12 mouse cellular contexts compared by ENCODE assay signal in the genomic region with DNA sequence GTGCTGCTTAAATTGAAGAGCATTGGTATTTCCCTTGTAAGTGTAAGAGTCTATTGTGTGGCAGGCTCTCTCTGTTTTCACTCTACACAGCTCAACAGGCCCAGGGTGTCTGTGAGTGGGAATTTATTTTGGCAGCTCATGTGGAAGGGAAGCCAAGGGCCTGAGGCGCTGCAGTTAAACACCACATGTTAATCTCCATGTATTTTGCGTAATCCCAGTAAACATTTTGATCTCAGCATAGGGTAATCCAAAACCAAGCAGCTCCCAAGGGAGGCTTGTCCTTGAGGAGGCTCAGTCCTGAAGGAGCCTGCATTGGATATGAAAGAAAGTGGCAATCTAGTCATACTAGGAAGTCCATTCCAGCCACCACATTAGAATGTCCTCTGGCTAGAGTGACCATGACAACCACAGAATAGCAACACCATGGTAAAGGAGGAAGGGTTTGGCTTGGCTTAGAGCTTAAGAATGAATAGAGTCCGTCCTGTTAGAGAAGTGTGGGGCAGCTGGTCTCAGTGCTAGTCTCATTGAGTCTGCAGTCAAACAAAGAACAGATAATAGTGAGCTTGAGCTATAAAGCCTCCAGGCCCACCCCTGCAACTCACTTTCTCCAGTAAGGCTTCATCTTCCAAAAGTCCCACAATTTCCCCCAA.
DNase-seq lines count a peak whose midpoint lies in the region; ATAC-seq and TF ChIP-seq lines count a peak whose summit lies in the region.
"Had no signal": no experiment of that assay in that cellular context is flagged by ENCODE, and none has a peak within 500 bp of the region (broad histone marks: within the 10 kb centered on the region; RNA-seq: fewer than 3 reads in every experiment).

No protein-coding gene starts in this region.

- no peaks in the 10 kb centered on the region for H3K9me3 ChIP-seq in hindbrain, postnatal 0 days (ENCODE audit: low read length)
- no peaks in the 10 kb centered on the region for H3K9me3 ChIP-seq in hindbrain, embryonic 12.5 days (replicated peaks)
- H3K9me3 ChIP-seq in heart, embryonic 14.5 days (ENCODE audit: control insufficient read depth, low read length): no peaks in the 10 kb centered on the region
- H3K9me3 ChIP-seq: liver, embryonic 15.5 days had no signal

- peak; percentile 81 for ATAC-seq in hindbrain, postnatal 0 days
- ATAC-seq in hindbrain, embryonic 12.5 days (ENCODE audit: low FRiP score): no peak
- 0 out of 2 replicates have a peak, but pooled peaks have one; percentile 47 for ATAC-seq in heart, embryonic 14.5 days (ENCODE audit: insufficient number of reproducible peaks, insufficient read depth, low FRiP score, low read depth)

- TF ChIP-seq CTCF in hindbrain, postnatal 0 days (IDR thresholded peaks at IDR 0.05; ENCODE audit: low read depth): no peak

- 48% methylated on average over 3 of the region's 3 CpGs for WGBS in hindbrain, postnatal 0 days
- WGBS in hindbrain, embryonic 12.5 days: 83% methylated on average over 3 of the region's 3 CpGs
- 65% methylated on average over 3 of the region's 3 CpGs for WGBS in heart, embryonic 14.5 days

- H3K9ac ChIP-seq in hindbrain, postnatal 0 days (replicated peaks; ENCODE audit: low read length): no peak overlapping the region
- H3K9ac ChIP-seq in hindbrain, embryonic 12.5 days: no peak overlapping the region
- H3K9ac ChIP-seq in heart, embryonic 14.5 days (ENCODE audit: low read length): no peak overlapping the region
- H3K9ac ChIP-seq: liver, embryonic 15.5 days had no signal

- DNase-seq in cerebellum, postnatal 10 days: peak; percentile 13 to 41
- DNase-seq in cerebellum, adult 8-10 months: no peak
- DNase-seq in hindbrain, postnatal 0 days (ENCODE audit: low spot score): peak; percentile 49
- peak; percentile 36 for DNase-seq in lung, postnatal 10 days
- DNase-seq in testis, postnatal 10 days (ENCODE audit: low spot score): no peak
- DNase-seq in left cerebral cortex, adult 11 months (ENCODE audit: low spot score): no peak
- DNase-seq: adrenal gland, postnatal 25 days; cerebellum, adult 11-12 months; kidney, adult 2 months had no signal

- 0 out of 2 replicates have a peak, but pooled peaks cover 3% of the 10 kb centered on the region for H3K4me1 ChIP-seq in hindbrain, postnatal 0 days (ENCODE audit: insufficient read depth, low read length)
- peaks cover 10% of the 10 kb centered on the region; the same call in 1 of the 2 replicates for H3K4me1 ChIP-seq in hindbrain, embryonic 12.5 days
- H3K4me1 ChIP-seq in heart, embryonic 14.5 days (ENCODE audit: control insufficient read depth in 2 of 2, insufficient read depth in 2 of 2, low read length in 2 of 2): peaks cover 4 to 14% of the 10 kb centered on the region in 2 experiments
- H3K4me1 ChIP-seq: liver, embryonic 15.5 days had no signal

- no peaks in the 10 kb centered on the region for H3K27me3 ChIP-seq in hindbrain, postnatal 0 days (ENCODE audit: insufficient read depth, low read length)
- H3K27me3 ChIP-seq in hindbrain, embryonic 12.5 days: no peaks in the 10 kb centered on the region
- H3K27me3 ChIP-seq in heart, embryonic 14.5 days (ENCODE audit: control insufficient read depth, insufficient read depth, low read length): no peaks in the 10 kb centered on the region
- H3K27me3 ChIP-seq: liver, embryonic 15.5 days had no signal

- H3K27ac ChIP-seq in hindbrain, postnatal 0 days: peak overlapping the region; percentile 12; the same call in 1 of the 2 replicates
- no peak overlapping the region for H3K27ac ChIP-seq in hindbrain, embryonic 12.5 days
- H3K27ac ChIP-seq in heart, embryonic 14.5 days (replicated peaks in 1 of 2; ENCODE audit: control insufficient read depth in 1 of 2, insufficient read depth in 1 of 2, low read depth in 2 of 2, low read length in 2 of 2): no peak overlapping the region
- H3K27ac ChIP-seq: liver, embryonic 15.5 days had no signal

- no peak overlapping the region for H3K4me3 ChIP-seq in hindbrain, postnatal 0 days (ENCODE audit: low read length)
- H3K4me3 ChIP-seq in hindbrain, embryonic 12.5 days: no peak overlapping the region
- H3K4me3 ChIP-seq in heart, embryonic 14.5 days (ENCODE audit: control insufficient read depth in 1 of 2, insufficient read depth in 1 of 2, low read depth in 1 of 2, low read length in 2 of 2): no peak overlapping the region
- H3K4me3 ChIP-seq: liver, embryonic 15.5 days had no signal

- no peaks in the 10 kb centered on the region for H3K36me3 ChIP-seq in hindbrain, postnatal 0 days (ENCODE audit: insufficient read depth, low read length)
- H3K36me3 ChIP-seq in hindbrain, embryonic 12.5 days: no peaks in the 10 kb centered on the region
- H3K36me3 ChIP-seq in heart, embryonic 14.5 days (ENCODE audit: control insufficient read depth, insufficient read depth, low read length): no peaks in the 10 kb centered on the region
- H3K36me3 ChIP-seq: liver, embryonic 15.5 days had no signal

- no peak overlapping the region for H3K4me2 ChIP-seq in hindbrain, postnatal 0 days (ENCODE audit: low read depth, low read length)
- H3K4me2 ChIP-seq in hindbrain, embryonic 12.5 days (replicated peaks): no peak overlapping the region
- H3K4me2 ChIP-seq in heart, embryonic 14.5 days (ENCODE audit: low read length): no peak overlapping the region
- H3K4me2 ChIP-seq: liver, embryonic 15.5 days had no signal

Comparison
In these comparisons a context has a peak if more than half of its experiments do, and no peak if none do; other contexts are left out.
1. DNase-seq: peak in cerebellum, postnatal 10 days (2 of 2), hindbrain, postnatal 0 days (single experiment) and lung, postnatal 10 days (single experiment); none in cerebellum, adult 8-10 months (single experiment), testis, postnatal 10 days (single experiment) and left cerebral cortex, adult 11 months (single experiment).